Mouse (Mus musculus): Measurements from ENCODE around the gene Slc5a5.

The Slc5a5 gene

GRCm38 (mm10) chr8:70856541-70857197 is 35.9 kb downstream of the Slc5a5 start:
- DNase-seq (ENCODE audit: extremely low read depth, low read depth): peak; percentile 24

GRCm38 (mm10) chr8:70856028-70856427 is 36.5 kb downstream of the Slc5a5 start:
- DNase-seq (ENCODE audit: extremely low read depth, low read depth): no peak

- DNase-seq (ENCODE audit: extremely low read depth, low read depth): peak; percentile 62
Measured at GRCm38 (mm10) chr8:70853863-70854262, 38.7 kb downstream of the Slc5a5 start.

GRCm38 (mm10) chr8:70852595-70853231 is 39.8 kb downstream of the Slc5a5 start:
- DNase-seq (ENCODE audit: extremely low read depth, low read depth): no peak

GRCm38 (mm10) chr8:70851837-70852236 is 40.7 kb downstream of the Slc5a5 start:
- DNase-seq (ENCODE audit: extremely low read depth, low read depth): no peak

GRCm38 (mm10) chr8:70850947-70851346 is 41.6 kb downstream of the Slc5a5 start:
- DNase-seq (ENCODE audit: extremely low read depth, low read depth): no peak

- DNase-seq (ENCODE audit: extremely low read depth, low read depth): no peak
Measured at GRCm38 (mm10) chr8:70850132-70850845, 42.3 kb downstream of the Slc5a5 start.

- no peak for DNase-seq (ENCODE audit: extremely low read depth, low read depth)
Measured at GRCm38 (mm10) chr8:70849333-70849990, 43.1 kb downstream of the Slc5a5 start.

GRCm38 (mm10) chr8:70846371-70847154 is 46.0 kb downstream of the Slc5a5 start:
- no peak for DNase-seq (ENCODE audit: extremely low read depth, low read depth)

- no peak for DNase-seq (ENCODE audit: extremely low read depth, low read depth)
Measured at GRCm38 (mm10) chr8:70845108-70845507, 47.4 kb downstream of the Slc5a5 start.

GRCm38 (mm10) chr8:70844523-70844922 is 48.0 kb downstream of the Slc5a5 start:
- DNase-seq (ENCODE audit: extremely low read depth, low read depth): peak; percentile 26

- no peak for DNase-seq (ENCODE audit: extremely low read depth, low read depth)
Measured at GRCm38 (mm10) chr8:70843941-70844340, 48.6 kb downstream of the Slc5a5 start.

GRCm38 (mm10) chr8:70843214-70843773 is 49.3 kb downstream of the Slc5a5 start:
- DNase-seq (ENCODE audit: extremely low read depth, low read depth): no peak

GRCm38 (mm10) chr8:70842484-70842883 is 50.1 kb downstream of the Slc5a5 start:
- no peak for DNase-seq (ENCODE audit: extremely low read depth, low read depth)

GRCm38 (mm10) chr8:70841147-70842072 is 51.1 kb downstream of the Slc5a5 start:
- DNase-seq (ENCODE audit: extremely low read depth, low read depth): no peak

- no peak for DNase-seq (ENCODE audit: extremely low read depth, low read depth)
Measured at GRCm38 (mm10) chr8:70840590-70840989, 52.0 kb downstream of the Slc5a5 start.

GRCm38 (mm10) chr8:70839408-70840351 is 52.9 kb downstream of the Slc5a5 start, which contains the start of gene Arrdc2:
TSS of gene Arrdc2 (minus strand) at chr8:70839720.
- DNase-seq (ENCODE audit: extremely low read depth, low read depth): peak; percentile 99

- no peak for DNase-seq (ENCODE audit: extremely low read depth, low read depth)
Measured at GRCm38 (mm10) chr8:70838654-70839407, 53.7 kb downstream of the Slc5a5 start.

Data from MEL-GATA-1-ER (cell line).